Mouse (Mus musculus): ENCODE measurements around the gene Copb1. TPM values are rescaled to one million over a fixed set of nuclear protein-coding genes. Genes with fewer than 3 reads are reported as not detected.

Copb1 gene
- total and polyA plus RNA-seq, 3 experiments = 50.1 to 405 (median 61.3) TPM

DNA sequence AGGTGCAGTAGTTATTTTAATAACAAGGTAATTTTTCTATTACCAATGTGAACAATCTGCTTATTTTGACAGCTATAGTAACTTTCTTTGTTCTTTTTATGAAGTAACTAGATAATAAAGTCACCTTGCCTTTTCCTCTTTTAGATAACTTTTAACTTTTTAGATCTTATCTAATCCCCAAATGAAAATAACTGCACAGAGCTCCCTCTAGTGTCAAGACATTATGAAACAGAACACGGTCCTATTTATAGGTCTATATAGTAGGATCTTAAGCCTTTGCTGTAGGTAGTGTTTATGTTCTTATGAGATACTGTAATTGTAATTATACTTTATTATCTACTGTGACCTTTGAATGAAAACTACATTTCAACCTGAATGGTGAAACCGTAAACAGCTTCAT lies 41.0 kb downstream of the Copb1 start:
- Histone ChIP-seq H3K4me1 (ENCODE audit: control insufficient read depth in 1 of 2, insufficient read depth in 2 of 2, low read length in 2 of 2) (no peaks in the 10 kb centered on the region), H3K9me3 (replicated peaks; ENCODE audit: insufficient read depth, low read length) (no peaks in the 10 kb centered on the region), H3K27ac (ENCODE audit: control insufficient read depth, low read depth, low read length) (no peak overlapping the region), H3K4me3 (ENCODE audit: control insufficient read depth in 1 of 2, insufficient read depth in 1 of 2, low read depth in 2 of 2, low read length in 2 of 2) (no peak overlapping the region), H3K27me3 (ENCODE audit: control insufficient read depth in 1 of 2, insufficient read depth in 2 of 2, low read length in 2 of 2) (no peaks in the 10 kb centered on the region), H3K36me3 (ENCODE audit: control insufficient read depth in 1 of 2, insufficient read depth in 2 of 2, low read length in 2 of 2) (peaks cover 0 to 4% of the 10 kb centered on the region in 2 experiments; a peak in 1 of 4 replicates), H3K9ac (ENCODE audit: control insufficient read depth, low read depth, low read length, poor library complexity, severe bottlenecking) (no peak overlapping the region), H3K79me2 (ENCODE audit: control insufficient read depth, insufficient read depth, low read length, poor library complexity) (no peaks in the 10 kb centered on the region)
- TF ChIP-seq E2F4 (IDR thresholded peaks at IDR 0.05; ENCODE audit: borderline replicate concordance, low read depth, low read length) (no peak), CTCF (IDR thresholded peaks at IDR 0.05 in 2 of 3, conservative IDR thresholded peaks at IDR 0.05 in 1 of 3; ENCODE audit: control insufficient read depth in 1 of 3, insufficient read depth in 1 of 3, low read depth in 2 of 3, low read length in 3 of 3, poor library complexity in 1 of 3, severe bottlenecking in 1 of 3) (peak in 1 of 3 experiments; percentile 58; a peak in 2 of 6 replicates), GATA1 (IDR thresholded peaks at IDR 0.05; ENCODE audit: low read depth, low read length) (peak; percentile 86), SMC3 (IDR thresholded peaks at IDR 0.05; ENCODE audit: low read depth, low read length) (peak; percentile 36)
- peak; percentile 30 for DNase-seq (ENCODE audit: low read depth, low spot score)

DNA sequence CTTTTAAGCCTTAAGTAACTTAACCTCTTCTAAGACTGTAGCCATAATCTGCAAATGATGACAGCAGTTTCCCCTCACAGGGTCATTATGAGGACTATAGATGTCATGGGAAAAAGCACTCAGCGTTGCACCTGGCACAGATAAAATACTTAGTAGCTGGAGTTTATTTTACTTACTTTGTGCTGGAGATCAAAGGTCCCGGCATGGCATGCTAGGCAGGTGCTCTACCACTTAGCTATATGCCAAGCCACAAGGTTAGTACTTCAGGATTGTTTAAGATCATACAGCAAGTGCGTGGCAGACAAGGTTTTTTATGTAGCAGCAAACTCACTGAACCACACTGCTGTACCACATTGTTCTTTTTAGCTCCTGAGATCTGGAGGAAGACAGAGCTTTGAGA lies 43.9 kb downstream of the Copb1 start:
- no peak overlapping the region for H3K4me3 ChIP-seq (ENCODE audit: control insufficient read depth in 1 of 2, insufficient read depth in 1 of 2, low read depth in 2 of 2, low read length in 2 of 2)
- no peaks in the 10 kb centered on the region for H3K4me1 ChIP-seq (ENCODE audit: control insufficient read depth in 1 of 2, insufficient read depth in 2 of 2, low read length in 2 of 2)
- no peaks in the 10 kb centered on the region for H3K27me3 ChIP-seq (ENCODE audit: control insufficient read depth in 1 of 2, insufficient read depth in 2 of 2, low read length in 2 of 2)
- H3K9ac ChIP-seq (ENCODE audit: control insufficient read depth, low read depth, low read length, poor library complexity, severe bottlenecking) = no peak overlapping the region
- no peak for TF ChIP-seq EP300 (IDR thresholded peaks at IDR 0.05; ENCODE audit: low read depth in 1 of 2, low read length in 2 of 2)
- no peak for TF ChIP-seq ZNF384 (IDR thresholded peaks at IDR 0.05; ENCODE audit: low read depth, low read length)
- no peak for TF ChIP-seq BHLHE40 (IDR thresholded peaks at IDR 0.05; ENCODE audit: borderline replicate concordance, low read depth, low read length)
- no peak for TF ChIP-seq NRF1 (IDR thresholded peaks at IDR 0.05; ENCODE audit: insufficient read depth, low read depth, low read length, poor library complexity, severe bottlenecking)
- no peak for TF ChIP-seq ELF1 (IDR thresholded peaks at IDR 0.05; ENCODE audit: low read depth, low read length)
- TF ChIP-seq CHD1 (IDR thresholded peaks at IDR 0.05; ENCODE audit: low read depth, low read length) = no peak
- TF ChIP-seq ZC3H11A (IDR thresholded peaks at IDR 0.05; ENCODE audit: low read depth, low read length) = no peak
- no peak for TF ChIP-seq POLR2AphosphoS2 (IDR thresholded peaks at IDR 0.05; ENCODE audit: low read length)
- TF ChIP-seq MEF2A (IDR thresholded peaks at IDR 0.05; ENCODE audit: extremely low read depth, insufficient replicate concordance, low read depth, low read length, poor library complexity, severe bottlenecking) = no peak
- TF ChIP-seq USF1 (IDR thresholded peaks at IDR 0.05; ENCODE audit: low read depth, low read length) = no peak
- no peak for TF ChIP-seq MYB (IDR thresholded peaks at IDR 0.05; ENCODE audit: low read depth, low read length)
- no peak for TF ChIP-seq CTCF (IDR thresholded peaks at IDR 0.05 in 2 of 3, conservative IDR thresholded peaks at IDR 0.05 in 1 of 3; ENCODE audit: control insufficient read depth in 1 of 3, insufficient read depth in 1 of 3, low read depth in 2 of 3, low read length in 3 of 3, poor library complexity in 1 of 3, severe bottlenecking in 1 of 3)
- no peaks in the 10 kb centered on the region for H3K79me2 ChIP-seq (ENCODE audit: control insufficient read depth, insufficient read depth, low read length, poor library complexity)
- no peak overlapping the region for H3K27ac ChIP-seq (ENCODE audit: control insufficient read depth, low read depth, low read length)
- no peaks in the 10 kb centered on the region for H3K9me3 ChIP-seq (replicated peaks; ENCODE audit: insufficient read depth, low read length)
- DNase-seq (ENCODE audit: low read depth, low spot score) = no peak
- H3K36me3 ChIP-seq (ENCODE audit: control insufficient read depth in 1 of 2, insufficient read depth in 2 of 2, low read length in 2 of 2) = 0 out of 4 replicates have a peak, but pooled peaks cover 0 to 1% of the 10 kb centered on the region in 2 experiments
